Mouse (Mus musculus) midbrain, postnatal 0 days (tissue): Measurements from ENCODE around the gene Stard10. TPM values are rescaled to one million over a fixed set of nuclear protein-coding genes. Genes with fewer than 3 reads are reported as not detected.
A peak's percentile ranks its signal among the peaks of the same experiment; 100 is the strongest.

Source experiments
- ATAC-seq: fragments of 200-750 bp; cut with Nextera tagmentation; 2 replicates; pipeline ENCODE4 v1.8.0; 2017; ENCODE audit warnings: moderate number of reproducible peaks, mild to moderate bottlenecking, moderate TSS enrichment, moderate library complexity; ENCODE audit not compliant: low FRiP score
- DNase-seq: peaks from one replicate; pipeline ENCODE4 v3.0.0-alpha.2; 2015; ENCODE audit warnings: low spot score
- H3K27ac ChIP-seq: fragments of 300-500 bp; sonication (generic); 2 replicates; pipeline ENCODE4 v1.5.1; 2014; ENCODE audit warnings: low read depth, mild to moderate bottlenecking, low read length, mixed read lengths
- H3K27me3 ChIP-seq: fragments of 300-500 bp; sonication (generic); 2 replicates; pipeline ENCODE4 v1.6.1; 2014; ENCODE audit warnings: low read length, control low read depth, mixed read lengths; ENCODE audit not compliant: insufficient read depth
- H3K36me3 ChIP-seq: fragments of 300-500 bp; sonication (generic); 2 replicates; pipeline ENCODE4 v1.6.1; 2014; ENCODE audit warnings: low read length, control low read depth, mixed read lengths; ENCODE audit not compliant: insufficient read depth
- H3K4me1 ChIP-seq: fragments of 300-500 bp; sonication (generic); 2 replicates; pipeline ENCODE4 v1.6.1; 2014; ENCODE audit warnings: mild to moderate bottlenecking, control low read depth, antibody characterized with exemption, low read length, mixed read lengths; ENCODE audit not compliant: insufficient read depth
- H3K4me2 ChIP-seq: fragments of 300-500 bp; sonication (generic); 2 replicates; pipeline ENCODE4 v1.6.1; 2014; ENCODE audit warnings: low read depth, mild to moderate bottlenecking, low read length, mixed read lengths; ENCODE audit not compliant: poor library complexity, severe bottlenecking
- H3K4me3 ChIP-seq: fragments of 300-500 bp; sonication (generic); 2 replicates; pipeline ENCODE4 v1.5.1; 2014; ENCODE audit warnings: low read depth, mild to moderate bottlenecking, low read length, moderate library complexity
- H3K9ac ChIP-seq: fragments of 300-500 bp; sonication (generic); replicated peaks from 2 replicates; pipeline ENCODE4 v1.6.1; 2014; ENCODE audit warnings: mild to moderate bottlenecking, low read length, moderate library complexity, mixed read lengths; ENCODE audit not compliant: poor library complexity, severe bottlenecking
- H3K9me3 ChIP-seq: fragments of 300-500 bp; sonication (generic); 2 replicates; pipeline ENCODE4 v1.6.1; 2016; ENCODE audit warnings: low read length, control low read depth
- CTCF ChIP-seq: IDR thresholded peaks from 2 replicates; pipeline ENCODE4 v1.5.1; 2016; ENCODE audit warnings: antibody characterized with exemption, mild to moderate bottlenecking
- WGBS: fragments of 180-500 bp; shearing (Covaris S2); extraction: QIAGEN DNeasy Blood & Tissue Kit; methylation state at CpG from one replicate; pipeline ENCODE4 v1.1.7; 2014; 5-methylcytosine and 5-hydroxymethylcytosine counted together
- polyA plus RNA-seq: library from polyadenylated mRNA; unstranded; fragments of >200 nt; fragmentation: Nextera tagmentation; extraction: Ambion mirVana; gene quantifications from 2 replicates; pipeline ENCODE4 v1.2.1, GENCODE M21; 2015
- total RNA-seq: library from RNA; depleted of rRNA; stranded (reverse); fragments of >200 nt; gene quantifications from 2 replicates; pipeline ENCODE4 v1.2.3, GENCODE M21; 2014; rRNA removed

The Stard10 gene
- total and polyA plus RNA-seq, 2 experiments from 2014 or later: 11.0 to 47.7 TPM

DNA sequence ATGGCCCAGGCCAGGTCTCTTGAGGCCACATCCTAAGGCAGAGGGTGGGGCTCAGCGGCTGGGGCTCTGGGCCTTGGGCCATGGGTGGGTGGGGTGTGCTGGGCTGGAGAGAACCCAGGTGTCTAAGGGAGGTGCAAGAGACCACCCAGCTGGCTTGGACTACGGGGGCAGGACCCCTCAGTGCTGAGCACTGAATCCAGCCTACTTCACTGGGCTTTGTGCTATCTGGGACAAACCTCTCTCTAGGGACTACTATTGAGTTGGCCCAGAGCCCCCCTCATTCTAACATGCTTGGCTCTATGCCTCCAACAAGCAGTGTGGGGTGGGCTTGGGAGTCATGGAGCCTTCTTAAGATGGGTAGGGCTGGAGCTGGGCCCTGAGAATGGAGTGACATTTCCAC, 78.6 kb downstream of the Stard10 start:
- no peaks in the 10 kb centered on the region for H3K27me3 ChIP-seq
- no peak for TF ChIP-seq CTCF
- H3K36me3 ChIP-seq: no peaks in the 10 kb centered on the region
- no peak overlapping the region for H3K9ac ChIP-seq
- ATAC-seq (no peak), DNase-seq (no peak)
- 87% methylated on average over 2 of the region's 2 CpGs for WGBS
- no peaks in the 10 kb centered on the region for H3K4me1 ChIP-seq
- H3K27ac ChIP-seq: no peak overlapping the region
- H3K4me3 ChIP-seq: no peak overlapping the region
- no peaks in the 10 kb centered on the region for H3K9me3 ChIP-seq
- peak overlapping the region; percentile 3 for H3K4me2 ChIP-seq

Other genes with a start within 250 kb of the Stard10 start
- gene Fchsd2, start 224.2 kb upstream of the Stard10 start, total RNA-seq: 55.7 and 67.7 TPM in 2 replicates
- 34.3 and 39.2 TPM in 2 replicates for gene Fchsd2, start 224.2 kb upstream of the Stard10 start, polyA plus RNA-seq
- 17.0 and 31.5 TPM in 2 replicates for gene Atg16l2, start 14.8 kb upstream of the Stard10 start, total RNA-seq
- gene Atg16l2, start 14.8 kb upstream of the Stard10 start, polyA plus RNA-seq: 22.4 and 22.6 TPM in 2 replicates
- gene Arap1, start 31.0 kb downstream of the Stard10 start, total RNA-seq: 12.3 and 30.0 TPM in 2 replicates
- gene Arap1, start 31.0 kb downstream of the Stard10 start, polyA plus RNA-seq: 6.9 and 8.9 TPM in 2 replicates
- not detected in 2 replicates for gene Gm45837, start 93.8 kb downstream of the Stard10 start, total RNA-seq
- 0.71 TPM in 1 of 2 replicates, not detected in the other for gene Gm45837, start 93.8 kb downstream of the Stard10 start, polyA plus RNA-seq
- gene Pde2a, start 104.6 kb downstream of the Stard10 start, total RNA-seq: 49.6 and 53.9 TPM in 2 replicates
- gene Pde2a, start 104.6 kb downstream of the Stard10 start, polyA plus RNA-seq: 31.4 and 33.8 TPM in 2 replicates